Mouse (Mus musculus): ENCODE measurements around the gene Lfng. TPM values are rescaled to one million over a fixed set of nuclear protein-coding genes. Genes with fewer than 3 reads are reported as not detected.

The Lfng gene
- total and polyA plus RNA-seq, 3 experiments: 9.5 to 59.0 (median 14.5) TPM

DNA sequence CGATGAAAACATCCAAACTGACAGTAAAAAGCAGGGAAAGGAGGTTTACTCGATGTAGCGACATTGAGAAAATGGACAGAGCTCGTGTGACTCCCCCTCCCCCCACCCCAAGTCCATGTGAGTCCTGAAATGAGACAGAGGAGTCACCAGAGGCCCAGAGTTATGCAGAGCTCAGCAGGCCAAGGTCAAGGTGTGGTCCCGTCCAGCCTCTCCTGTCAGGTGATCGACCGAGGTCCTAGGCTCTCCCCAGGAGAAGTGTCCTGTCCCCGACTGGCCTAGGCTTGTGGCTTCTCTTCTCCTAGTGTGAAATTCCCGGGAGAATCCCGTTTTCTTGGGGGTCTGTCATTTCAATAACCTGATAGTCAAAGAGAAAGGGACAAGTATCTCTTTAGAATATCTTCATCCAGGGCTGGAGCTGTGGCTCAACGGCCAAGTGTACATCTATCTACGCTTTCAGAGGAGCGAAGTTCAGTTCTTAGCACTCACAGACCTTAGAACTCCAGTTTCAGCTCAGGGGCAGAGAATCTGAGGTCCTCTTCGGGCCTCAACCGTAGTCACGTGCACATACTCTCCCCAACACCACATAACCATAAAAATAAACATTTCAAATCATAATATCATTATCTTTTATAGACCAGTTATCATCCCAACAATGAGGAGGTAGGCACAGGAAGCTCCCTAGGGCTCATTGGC is 17.9 kb upstream of the Lfng start:
- no peak for DNase-seq

DNA sequence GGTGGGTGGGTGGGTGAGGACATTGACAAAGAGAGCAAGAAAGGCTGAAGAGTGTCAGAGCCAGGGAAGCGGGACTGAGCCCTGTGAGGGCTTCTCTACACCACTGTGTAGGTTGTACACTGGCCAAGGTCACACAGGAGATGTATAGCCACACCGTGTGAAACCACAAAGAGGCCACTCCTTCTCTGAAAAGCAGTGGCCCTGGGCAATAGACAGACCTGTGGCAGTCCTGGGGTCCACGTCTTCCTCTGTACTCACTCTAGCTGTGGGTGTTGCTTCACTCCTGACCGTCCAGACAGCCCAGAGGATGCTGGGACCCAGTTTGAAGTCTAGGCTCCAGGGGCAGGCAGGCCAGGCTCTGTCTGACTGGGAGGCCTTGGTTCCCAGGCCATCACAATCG is 12.3 kb upstream of the Lfng start:
- no peak for DNase-seq

GRCm38 (mm10) chr5:140596426-140596825 is 10.7 kb upstream of the Lfng start:
- no peak for DNase-seq

DNA sequence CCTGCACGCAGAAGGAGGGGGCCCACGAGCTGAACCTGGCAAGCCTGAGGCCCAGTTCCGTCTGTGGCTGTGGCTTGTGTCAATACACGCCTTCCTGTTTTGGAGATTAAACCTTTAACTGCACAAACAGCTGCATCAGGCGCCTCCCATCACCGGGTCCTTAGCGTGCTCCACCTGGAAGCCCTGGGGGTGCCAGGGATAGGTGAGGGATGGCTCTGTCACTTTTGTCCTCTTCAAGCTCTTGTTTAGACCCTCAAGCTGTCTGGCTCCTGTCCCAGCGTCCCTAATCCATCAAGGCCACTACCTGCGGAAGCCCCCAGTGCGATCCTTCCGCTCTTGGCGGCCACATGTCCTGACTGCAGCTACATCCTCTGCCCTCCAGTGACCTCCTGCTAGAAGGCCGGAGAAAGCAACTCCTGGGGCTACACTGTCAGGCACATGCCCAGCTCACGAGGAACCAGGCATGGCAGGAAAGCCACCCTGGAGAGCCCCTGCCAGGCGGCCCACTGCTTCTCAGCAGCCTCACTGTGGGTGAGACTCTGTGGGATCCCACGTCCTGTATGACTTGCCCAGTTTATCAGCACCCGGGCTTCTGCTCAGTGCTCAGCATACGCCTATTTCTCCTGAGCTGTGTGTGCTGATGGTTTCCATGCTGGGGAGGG is 10.1 kb upstream of the Lfng start:
- peak; percentile 64 for DNase-seq

- DNase-seq: no peak
Measured at GRCm38 (mm10) chr5:140597787-140598186, 9.3 kb upstream of the Lfng start.

GRCm38 (mm10) chr5:140599939-140600338 is 7.2 kb upstream of the Lfng start:
- DNase-seq: no peak

DNA sequence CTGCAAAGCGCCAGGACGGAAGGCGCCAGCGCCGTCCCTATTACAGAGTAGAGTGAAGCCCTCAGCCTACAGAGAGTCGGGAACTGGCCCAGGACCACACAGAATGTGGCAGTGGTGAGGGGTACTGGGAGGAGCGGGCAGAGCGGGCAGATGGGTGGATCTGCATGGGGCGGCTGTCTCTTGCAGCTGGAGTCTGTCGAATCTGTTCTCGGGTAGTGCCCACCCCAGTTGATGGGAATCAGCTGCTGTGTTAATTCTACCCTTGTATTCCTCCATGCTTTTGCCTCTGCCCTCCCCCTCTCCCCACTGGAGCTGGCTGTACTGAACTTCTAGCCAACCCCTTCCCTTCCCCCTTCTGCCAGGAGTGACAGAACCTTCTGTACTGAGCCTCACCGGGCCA is 5.4 kb upstream of the Lfng start:
- no peak for DNase-seq

DNA sequence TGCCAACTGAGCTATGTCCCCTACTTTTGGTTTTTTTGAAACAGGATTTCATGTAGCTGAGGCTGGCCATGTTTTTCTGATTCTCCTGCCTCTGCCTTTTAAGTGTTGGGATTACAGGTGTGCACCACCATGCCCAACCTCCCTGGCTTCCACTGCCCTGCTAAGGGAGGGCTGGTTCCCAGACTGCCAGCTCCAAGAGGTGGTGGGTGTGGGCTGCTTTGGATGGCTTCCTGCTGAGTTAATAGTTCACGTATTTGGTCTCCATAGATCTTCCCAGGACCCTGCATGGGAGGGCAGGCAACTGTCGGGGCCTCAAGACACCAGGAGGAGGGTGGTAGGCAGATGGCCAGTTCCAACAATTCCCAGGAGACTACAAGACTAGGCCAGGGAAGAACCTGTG is 4.6 kb upstream of the Lfng start:
- DNase-seq: no peak

DNA sequence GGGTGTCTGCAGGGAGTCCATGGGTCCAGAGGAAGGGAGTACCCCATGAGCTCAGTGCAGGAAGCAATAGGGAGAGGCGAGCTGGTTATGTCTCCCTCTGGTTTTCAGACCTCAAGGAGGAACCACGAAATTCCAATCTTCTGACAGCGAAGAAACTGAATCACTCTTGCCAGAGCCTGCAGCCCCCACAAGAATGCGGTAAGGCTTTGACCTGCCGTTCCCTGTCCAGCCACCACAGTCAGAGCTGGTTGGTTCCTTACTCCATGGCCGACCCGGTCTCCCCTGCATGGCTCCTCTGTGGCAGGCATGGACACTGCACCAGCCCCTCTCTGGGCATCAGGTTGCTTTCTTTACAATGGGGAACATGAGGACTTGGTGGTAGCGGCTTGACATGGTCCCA is 2.7 kb upstream of the Lfng start:
- DNase-seq: no peak

DNA sequence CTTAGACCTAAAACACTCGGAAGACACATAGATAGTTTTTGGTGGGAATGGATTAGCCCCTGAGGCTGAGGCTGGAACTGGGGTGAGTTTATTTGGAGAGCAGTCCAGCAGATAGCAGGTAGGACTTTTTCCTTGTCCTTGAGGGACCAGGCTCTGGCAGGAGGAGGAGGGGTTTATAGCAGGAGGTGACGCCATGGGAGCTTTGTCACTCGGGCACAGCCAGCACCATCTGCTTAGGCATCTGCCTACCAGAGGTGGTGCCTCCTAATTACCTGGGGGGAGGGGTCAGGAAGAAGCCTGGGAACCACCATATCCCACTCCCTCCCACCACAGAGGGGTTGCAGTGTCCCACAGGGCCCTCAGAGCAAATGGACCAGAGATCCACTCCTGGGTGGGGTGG is 1.9 kb upstream of the Lfng start:
- no peak for DNase-seq

- no peak for DNase-seq
Measured at GRCm38 (mm10) chr5:140606386-140606785, 734 bp upstream of the Lfng start.

DNA sequence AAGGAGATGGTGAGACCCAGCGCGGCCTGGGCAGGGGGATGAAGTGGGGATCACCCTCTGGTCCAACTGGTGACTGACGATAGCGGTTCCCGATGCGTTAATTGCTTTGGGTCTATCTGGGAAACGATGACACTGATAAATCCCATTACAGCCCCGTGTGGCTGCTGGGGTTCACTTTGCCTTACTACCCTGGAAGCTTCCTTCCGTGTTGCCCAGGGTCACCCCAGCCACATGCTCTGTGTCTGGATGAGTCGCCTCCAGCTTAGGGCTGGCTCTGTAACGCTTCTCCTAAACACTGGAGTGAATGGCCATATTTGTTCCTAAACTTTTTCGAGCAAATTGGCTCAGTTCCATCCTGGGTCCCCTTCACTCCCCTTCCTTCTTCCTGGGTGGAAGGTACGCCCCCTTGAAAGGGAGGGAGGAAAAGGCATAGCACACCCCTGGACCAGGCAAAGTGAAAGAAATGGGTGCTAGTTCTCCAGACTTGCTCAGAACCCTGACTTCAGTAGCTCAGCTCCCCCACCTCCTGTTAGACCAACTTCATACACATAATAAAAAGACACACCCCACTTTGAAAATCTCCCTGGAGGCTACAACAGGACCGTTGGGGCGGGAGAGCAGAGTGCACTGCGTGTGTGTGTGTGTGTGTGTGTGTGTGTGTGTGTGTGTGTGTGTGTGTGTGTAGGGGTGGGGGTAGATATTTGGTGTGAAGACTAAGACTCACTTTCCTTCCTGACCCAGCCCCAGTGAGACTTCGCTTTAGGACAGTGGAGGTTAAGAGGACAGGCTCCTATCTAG is 915 bp downstream of the Lfng start:
- no peak for DNase-seq

DNA sequence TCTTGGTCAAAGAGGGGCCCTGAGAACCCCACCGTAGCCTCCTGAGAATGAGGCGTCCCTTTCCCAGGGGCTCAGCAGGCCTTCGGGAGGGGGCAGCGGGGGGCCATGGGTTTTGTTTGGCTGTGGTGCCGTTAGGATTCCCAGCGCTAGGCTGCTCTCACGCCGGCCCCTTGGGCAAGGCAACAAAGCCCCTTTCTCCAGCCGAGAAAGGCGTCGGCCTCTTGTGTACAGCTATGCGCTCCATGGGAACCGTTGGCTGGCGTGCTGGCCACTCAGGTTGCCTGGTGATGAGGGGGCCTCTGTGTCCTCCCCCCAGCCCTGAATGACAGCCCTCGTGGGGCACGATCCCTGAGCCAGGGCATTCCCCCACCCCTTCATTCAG is 1.5 kb downstream of the Lfng start:
- DNase-seq: no peak

DNA sequence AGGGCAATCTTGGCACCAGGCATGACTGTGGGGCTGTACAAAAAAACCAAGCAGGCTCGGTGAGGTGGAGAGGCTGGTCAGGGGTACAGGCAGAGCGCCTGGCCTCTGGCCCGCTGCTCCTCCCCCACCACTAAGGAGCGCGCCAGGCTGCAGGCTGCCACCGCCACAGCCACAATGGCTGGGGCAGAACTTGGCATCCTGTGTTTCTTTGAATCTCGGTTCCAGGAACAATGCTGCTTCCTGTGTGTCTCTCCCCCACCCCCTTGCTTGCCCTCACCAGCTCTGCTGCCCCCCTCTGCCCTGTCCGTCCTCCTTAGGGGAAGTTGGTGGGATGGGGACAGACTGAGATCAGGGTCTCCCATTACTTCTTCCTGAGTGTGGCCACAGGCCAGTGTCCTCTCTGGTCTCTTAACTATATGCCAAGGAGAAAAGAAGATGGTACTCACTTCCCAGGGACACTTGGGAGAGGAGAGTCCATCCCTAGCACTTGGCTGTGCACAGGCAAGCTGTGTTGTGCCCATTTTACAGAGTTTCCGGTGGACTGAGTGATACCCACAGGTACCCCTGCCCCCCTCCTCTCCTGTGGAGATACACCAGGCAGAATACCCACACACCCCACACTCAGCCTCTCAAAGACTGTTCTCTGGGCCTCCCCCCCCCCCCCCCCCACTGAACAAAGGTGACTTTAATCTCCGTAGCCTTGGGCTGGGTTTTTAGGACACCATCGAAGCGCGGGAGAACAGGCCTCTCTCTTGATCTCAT is 2.6 kb downstream of the Lfng start:
- peak; percentile 55 for DNase-seq

DNA sequence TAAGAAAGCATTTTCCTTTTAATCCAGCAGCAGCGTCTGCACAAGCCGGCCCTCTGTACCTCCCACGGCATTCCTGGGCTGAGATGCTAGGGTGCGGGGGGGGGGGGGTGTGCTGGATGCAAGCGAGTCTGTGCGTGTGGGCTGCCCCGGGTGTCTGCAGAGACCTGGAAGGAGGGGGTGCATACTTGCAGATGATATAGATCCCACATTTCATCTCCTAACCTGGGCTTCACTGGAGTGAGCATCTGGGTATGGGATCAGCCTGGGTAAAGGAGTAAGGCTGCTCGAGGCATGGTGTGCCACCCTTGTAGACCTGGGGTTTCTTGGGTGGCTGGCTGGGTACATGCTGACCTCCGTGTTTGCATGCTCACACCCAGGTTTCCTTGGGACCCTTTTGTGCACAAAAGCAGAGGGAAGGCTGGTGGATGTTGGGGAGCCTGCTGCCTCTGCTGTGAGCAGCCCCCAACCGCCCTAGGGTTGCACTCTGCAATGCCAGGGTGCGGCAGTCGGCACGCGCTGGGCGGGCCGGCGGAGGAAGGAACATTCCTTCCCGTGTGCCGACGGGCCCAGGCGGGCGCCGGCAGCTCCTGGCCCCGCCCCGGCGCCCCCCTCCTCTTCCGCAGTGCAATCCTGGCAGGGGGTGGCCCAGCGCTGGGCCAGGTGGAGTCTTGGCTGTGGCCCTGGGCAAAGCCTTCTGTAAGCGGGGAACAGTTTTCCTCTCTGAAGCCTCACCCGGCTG is 3.3 kb downstream of the Lfng start:
- peak; percentile 56 for DNase-seq

GRCm38 (mm10) chr5:140611021-140611583 is 4.0 kb downstream of the Lfng start:
- DNase-seq: peak; percentile 93

GRCm38 (mm10) chr5:140611611-140612185 is 4.6 kb downstream of the Lfng start:
- DNase-seq: no peak

- no peak for DNase-seq
Measured at GRCm38 (mm10) chr5:140612191-140612590, 5.1 kb downstream of the Lfng start.

GRCm38 (mm10) chr5:140614141-140614540 is 7.0 kb downstream of the Lfng start:
- no peak for DNase-seq

- DNase-seq: no peak
Measured at GRCm38 (mm10) chr5:140614837-140615236, 7.7 kb downstream of the Lfng start.

Measured in adrenal gland, adult 2 months (tissue).